Mouse (Mus musculus) heart, postnatal 36 days (tissue): ENCODE measurements around the gene Shisa5. TPM values are rescaled to one million over a fixed set of nuclear protein-coding genes. Genes with fewer than 3 reads are reported as not detected.

Source experiments
- DNase-seq, 2 experiments: peaks; one replicate each; pipeline ENCODE4 v3.0.0; 2021 to 2022
- intact Hi-C: fragments of 180-260 bp; cut with DNase I; formaldehyde crosslinking; loops from one replicate; pipeline ENCODE4 v1.15.1; 2025
- total RNA-seq, 2 experiments: library from RNA; stranded (reverse); gene quantifications; 2 replicates each; pipeline ENCODE4 v1.2.3; 2021

Gene Shisa5
- total RNA-seq, 2 experiments from 2014 or later = 36.1 to 51.4 TPM

DNA sequence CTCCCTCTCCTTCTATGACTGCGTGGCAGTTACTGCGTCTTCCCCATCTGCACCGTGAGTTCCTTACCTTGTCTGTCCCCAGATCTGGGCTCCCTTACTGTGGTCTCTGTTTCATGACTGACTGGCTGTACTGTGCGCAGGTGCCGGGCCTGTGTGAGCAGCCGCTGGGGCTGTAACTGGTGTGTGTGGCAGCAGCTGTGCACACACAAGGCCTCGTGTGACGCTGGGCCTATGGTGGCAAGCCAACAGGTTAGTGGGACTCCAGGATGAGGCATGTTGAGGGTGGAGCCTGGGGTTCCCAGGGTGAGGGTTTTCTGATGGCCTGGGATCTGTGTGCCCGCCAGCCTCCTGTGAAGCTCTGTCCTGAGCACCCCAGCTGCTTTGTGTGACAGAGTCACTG is 65.7 kb downstream of the Shisa5 start:
- no peak for DNase-seq
- intact Hi-C loops = no loop called here

DNA sequence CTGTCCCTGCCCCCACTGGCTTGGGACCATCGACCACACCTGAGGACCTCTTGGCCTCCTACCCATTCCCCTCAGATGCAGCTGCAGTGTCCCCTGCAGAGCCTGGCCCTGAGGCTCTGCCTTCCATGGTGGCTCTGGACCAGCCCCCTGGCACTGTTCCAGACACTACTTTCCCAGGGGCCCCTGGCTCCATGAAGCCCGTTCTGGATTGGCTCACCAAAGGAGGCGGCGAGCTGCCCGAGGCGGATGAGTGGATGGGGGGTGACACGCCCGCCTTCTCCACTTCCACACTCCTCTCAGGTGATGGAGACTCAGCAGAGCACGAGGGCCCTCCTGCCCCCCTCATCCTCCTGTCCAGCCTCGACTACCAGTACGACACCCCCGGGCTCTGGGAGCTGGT is 66.6 kb downstream of the Shisa5 start:
- no peak for DNase-seq
- intact Hi-C loops = no loop called here

DNA sequence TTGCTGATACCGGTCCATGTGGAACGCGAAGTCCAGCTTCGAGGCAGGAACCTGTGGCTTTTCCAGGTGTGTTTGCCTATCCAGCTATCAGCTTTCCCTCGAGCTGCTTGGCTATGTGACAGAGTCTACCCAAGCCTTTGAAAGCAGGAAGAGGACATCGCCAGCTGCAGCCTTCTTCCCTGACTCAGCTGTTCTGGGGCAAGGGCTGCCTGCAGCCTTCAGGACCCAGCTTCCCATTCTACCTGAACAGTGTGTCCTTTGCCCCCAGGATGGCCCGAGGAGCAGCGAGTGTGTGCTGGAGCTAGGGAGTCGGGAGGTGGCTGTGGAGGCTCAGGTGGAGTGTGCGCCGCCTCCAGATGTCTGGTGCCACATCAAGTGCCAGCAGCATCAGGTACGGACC is 67.3 kb downstream of the Shisa5 start:
- intact Hi-C loops = no loop called here
- no peak for DNase-seq

DNA sequence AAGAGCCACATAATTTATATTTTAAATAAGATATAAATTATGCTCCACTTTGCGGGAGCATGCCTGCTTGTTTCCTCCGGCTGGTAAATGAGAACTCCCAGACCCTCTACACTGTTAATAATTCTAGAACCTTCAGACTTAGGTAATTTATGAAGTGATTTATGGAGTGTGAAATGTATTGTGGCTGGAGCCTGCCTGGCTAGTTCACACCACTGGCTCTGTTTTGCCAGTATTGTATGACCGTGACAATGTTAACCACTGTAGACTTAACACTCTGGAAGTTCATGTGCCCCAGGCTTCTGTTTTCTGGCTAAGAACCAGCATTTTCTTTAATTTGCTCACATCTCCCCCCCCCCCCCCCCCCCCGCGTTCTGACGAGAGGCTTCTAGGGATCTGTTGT is 69.0 kb downstream of the Shisa5 start:
- DNase-seq = no peak
- intact Hi-C loops = no loop called here

Other genes starting within 250 kb of the Shisa5 start
- 1 to 10 TPM; 7.2 to 9.4 TPM for gene Nckipsd, start 230.2 kb upstream of the Shisa5 start, total RNA-seq
- gene Celsr3, start 212.2 kb upstream of the Shisa5 start, total RNA-seq = under 1 TPM in 1 of 2 experiments, not detected in 1; 0.14 TPM
- 10 to 100 TPM; 26.8 to 29.2 TPM for gene Slc26a6, start 185.3 kb upstream of the Shisa5 start, total RNA-seq
- not detected for gene Tmem89, start 123.9 kb upstream of the Shisa5 start, total RNA-seq
- gene Uqcrc1, start 101.9 kb upstream of the Shisa5 start, total RNA-seq = 1,000 to 10,000 TPM; 2,339 to 2,528 TPM
- under 1 TPM; 0.31 to 0.81 TPM for gene Col7a1, start 85.0 kb upstream of the Shisa5 start, total RNA-seq
- not detected for gene Ucn2, start 52.6 kb upstream of the Shisa5 start, total RNA-seq
- gene Pfkfb4, start 46.8 kb upstream of the Shisa5 start, total RNA-seq = 1 to 10 TPM; 2.3 to 2.4 TPM
- 10 to 100 TPM; 14.0 to 14.7 TPM for gene Trex1, start 21.2 kb downstream of the Shisa5 start, total RNA-seq
- 1 to 10 TPM; 8.0 to 8.2 TPM for gene Atrip, start 35.6 kb downstream of the Shisa5 start, total RNA-seq
- gene Ccdc51, start 43.9 kb downstream of the Shisa5 start, total RNA-seq = 10 to 100 TPM; 11.7 to 12.2 TPM
- gene Tma7, start 44.0 kb downstream of the Shisa5 start, total RNA-seq = 100 to 1,000 TPM; 241 to 249 TPM
- 10 to 100 TPM; 16.4 to 19.1 TPM for gene Plxnb1, start 56.8 kb downstream of the Shisa5 start, total RNA-seq
- not detected for gene Fbxw21, start 123.5 kb downstream of the Shisa5 start, total RNA-seq
- not detected for gene Fbxw13, start 157.4 kb downstream of the Shisa5 start, total RNA-seq
- gene Fbxw20, start 196.2 kb downstream of the Shisa5 start, total RNA-seq = not detected
- not detected for gene Fbxw14, start 249.1 kb downstream of the Shisa5 start, total RNA-seq